Comparison of ENCODE assay signal across 7 mouse cellular contexts in genomic region chr3:32698228-32698863, GRCm38 (mm10). TPM values are rescaled to one million over a fixed set of nuclear protein-coding genes. Genes with fewer than 3 reads are reported as not detected.
DNase-seq lines count a peak whose midpoint lies in the region; ATAC-seq and TF ChIP-seq lines count a peak whose summit lies in the region.

No protein-coding gene starts in this region.

- TF ChIP-seq CTCF in intestine, postnatal 0 days (IDR thresholded peaks at IDR 0.05; ENCODE audit: low read depth) = peak; percentile 95

- 22% methylated on average over 7 of the region's 7 CpGs for WGBS in intestine, postnatal 0 days
- WGBS in midbrain, embryonic 13.5 days = 38% methylated on average over 7 of the region's 7 CpGs

- ATAC-seq in intestine, postnatal 0 days = peak; percentile 78
- ATAC-seq in midbrain, embryonic 13.5 days = peak; percentile 76

- no peaks in the 10 kb centered on the region for H3K9me3 ChIP-seq in intestine, postnatal 0 days (ENCODE audit: control insufficient read depth)
- no peaks in the 10 kb centered on the region for H3K9me3 ChIP-seq in midbrain, embryonic 13.5 days

- H3K27me3 ChIP-seq in intestine, postnatal 0 days (replicated peaks; ENCODE audit: control insufficient read depth, insufficient read depth, low read length) = no peaks in the 10 kb centered on the region
- no peaks in the 10 kb centered on the region for H3K27me3 ChIP-seq in midbrain, embryonic 13.5 days

- intact Hi-C loops in gastrocnemius, postnatal 14 days (cut with DNase I; ENCODE audit: low total_unique reads) = loop anchor here (5.0 to 10.0 kb wide), 2 partner anchors 86 to 364 kb away; no protein-coding TSS in a partner anchor
- intact Hi-C loops in left cerebral cortex, postnatal 4 days (cut with DNase I) = loop anchor here (2.0 to 5.0 kb wide), 2 partner anchors 88 to 146 kb away; no protein-coding TSS in a partner anchor

- no peak overlapping the region for H3K9ac ChIP-seq in intestine, postnatal 0 days (ENCODE audit: low read depth, low read length)
- no peak overlapping the region for H3K9ac ChIP-seq in midbrain, embryonic 13.5 days (replicated peaks)

- H3K4me3 ChIP-seq in intestine, postnatal 0 days (ENCODE audit: low read depth, low read length) = no peak overlapping the region
- H3K4me3 ChIP-seq in midbrain, embryonic 13.5 days (replicated peaks) = no peak overlapping the region

- H3K27ac ChIP-seq in intestine, postnatal 0 days (ENCODE audit: low read depth, low read length) = no peak overlapping the region
- H3K27ac ChIP-seq in midbrain, embryonic 13.5 days = no peak overlapping the region

- DNase-seq in adipocyte (ENCODE audit: low spot score) = peak; percentile 89
- peak; percentile 77 to 82 for DNase-seq in cerebellum, postnatal 36 days
- DNase-seq in gastrocnemius, postnatal 14 days = peak; percentile 84
- peak; percentile 92 for DNase-seq in left cerebral cortex, postnatal 4 days
- DNase-seq in spleen, adult 12 weeks (ENCODE audit: low spot score) = peak; percentile 70

- no peaks in the 10 kb centered on the region for H3K4me1 ChIP-seq in intestine, postnatal 0 days (replicated peaks; ENCODE audit: control insufficient read depth, insufficient read depth, low read length)
- no peaks in the 10 kb centered on the region for H3K4me1 ChIP-seq in midbrain, embryonic 13.5 days (replicated peaks)

- no peaks in the 10 kb centered on the region for H3K36me3 ChIP-seq in intestine, postnatal 0 days (ENCODE audit: control insufficient read depth, insufficient read depth)
- no peaks in the 10 kb centered on the region for H3K36me3 ChIP-seq in midbrain, embryonic 13.5 days

- H3K4me2 ChIP-seq in intestine, postnatal 0 days (replicated peaks; ENCODE audit: low read depth) = no peak overlapping the region
- no peak overlapping the region for H3K4me2 ChIP-seq in midbrain, embryonic 13.5 days (replicated peaks)

RNA-seq across cellular contexts. Expression of gene Actl6a, which starts 7.8 kb away (rescaled TPM):
- total RNA-seq in gastrocnemius, postnatal 14 days (2021) = 10 to 100 TPM; 19.6 to 20.2 TPM
- 47.9 and 49.2 TPM in 2 replicates for polyA plus RNA-seq in intestine, postnatal 0 days (2015; fragmentation: Nextera tagmentation; extraction: Ambion mirVana)
- 10 to 100 TPM; 21.6 to 23.9 TPM for total RNA-seq in left cerebral cortex, postnatal 4 days (2021)
- polyA plus RNA-seq in midbrain, embryonic 13.5 days (2015; fragmentation: Nextera tagmentation; extraction: Ambion mirVana) = 149 TPM in 2 replicates

RNA-seq across cellular contexts. Expression of gene Ndufb5, which starts 38.4 kb away (rescaled TPM):
- total RNA-seq in gastrocnemius, postnatal 14 days (2021) = 100 to 1,000 TPM; 471 to 544 TPM
- 388 and 406 TPM in 2 replicates for polyA plus RNA-seq in intestine, postnatal 0 days (2015; fragmentation: Nextera tagmentation; extraction: Ambion mirVana)
- total RNA-seq in left cerebral cortex, postnatal 4 days (2021) = 100 to 1,000 TPM; 140 to 145 TPM
- 308 and 338 TPM in 2 replicates for polyA plus RNA-seq in midbrain, embryonic 13.5 days (2015; fragmentation: Nextera tagmentation; extraction: Ambion mirVana)

RNA-seq across cellular contexts. Expression of gene Mrpl47, which starts 39.1 kb away (rescaled TPM):
- total RNA-seq in gastrocnemius, postnatal 14 days (2021) = 10 to 100 TPM; 36.0 to 36.2 TPM
- polyA plus RNA-seq in intestine, postnatal 0 days (2015; fragmentation: Nextera tagmentation; extraction: Ambion mirVana) = 27.4 and 31.0 TPM in 2 replicates
- 10 to 100 TPM; 21.4 to 24.0 TPM for total RNA-seq in left cerebral cortex, postnatal 4 days (2021)
- 36.7 and 40.4 TPM in 2 replicates for polyA plus RNA-seq in midbrain, embryonic 13.5 days (2015; fragmentation: Nextera tagmentation; extraction: Ambion mirVana)
